Mouse (Mus musculus) ES-CJ7 (cell line): ENCODE measurements at regions not wholly inside any gene's neighbourhood (a gene's known extent, or its start where the extent isn't known, plus 50 kb on each side); places are given as distances from the start of the nearest gene placed in this dataset.
"Not testable (repeated sequence)": the region's sequence is repeated elsewhere in the genome, so short reads cannot be mapped to it uniquely, and the experiment has no call there.

Experiments
- DNase-seq: peaks from one replicate; pipeline ENCODE4 v3.0.0; 2011; ENCODE audit warnings: low read depth, low spot score

DNA sequence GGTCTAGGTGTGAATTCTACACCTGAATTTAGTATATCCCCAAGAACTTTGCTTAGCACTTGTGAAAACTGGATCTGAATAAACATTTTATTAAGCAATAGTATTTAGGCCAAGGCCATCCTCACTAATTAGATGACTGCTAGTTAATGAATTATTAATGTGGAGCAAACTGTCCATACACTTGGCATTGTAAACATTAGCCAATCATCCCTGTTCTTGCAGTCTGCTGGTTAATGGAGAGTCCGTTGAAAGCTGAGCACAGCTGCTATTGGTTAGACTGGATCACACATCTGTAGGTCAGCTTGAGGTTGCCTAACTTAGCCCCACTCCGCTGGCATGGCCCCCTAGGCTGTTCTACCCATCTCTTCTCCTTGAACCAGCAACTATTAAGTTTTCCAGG, 826.2 kb upstream of the 4930452B06Rik start:
- no peak for DNase-seq

DNA sequence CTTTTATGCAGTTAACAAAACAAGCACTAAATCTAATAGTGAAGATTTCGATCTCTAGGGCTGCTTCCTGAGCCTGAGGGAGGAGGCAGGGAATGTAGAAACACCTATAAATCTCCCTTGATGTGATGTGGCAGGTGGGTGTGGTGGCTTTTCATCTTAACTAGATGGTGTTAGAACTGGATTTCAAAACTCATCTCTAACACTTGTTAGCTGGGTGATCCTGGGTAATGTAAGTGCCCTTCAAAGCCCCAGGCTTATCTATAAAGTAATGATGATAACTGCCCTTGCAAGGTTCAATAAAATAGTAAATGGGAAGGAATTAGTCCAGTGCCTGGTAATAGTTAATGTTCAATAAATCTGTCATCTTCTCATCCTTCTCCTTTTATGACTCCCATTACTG, 822.5 kb upstream of the 4930452B06Rik start:
- DNase-seq = no peak

DNA sequence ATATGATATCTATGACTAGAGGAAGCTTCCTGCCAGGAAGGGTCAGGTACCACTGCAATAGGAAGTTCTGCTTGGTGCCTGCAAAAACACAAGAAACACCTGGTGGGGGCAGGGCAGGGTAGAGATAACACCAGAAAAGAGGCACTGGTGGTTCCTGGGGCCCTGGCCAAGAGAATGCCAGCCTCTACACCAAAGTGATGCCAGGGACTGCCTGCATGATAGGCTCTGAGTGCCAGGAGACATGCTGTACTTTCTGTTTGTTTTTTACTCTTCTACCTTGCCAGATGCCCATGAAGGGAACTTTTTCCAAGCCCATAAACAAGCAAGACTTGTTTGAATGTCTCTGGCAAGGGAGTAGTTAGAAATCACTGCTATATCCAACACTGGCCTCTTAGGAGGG, 812.9 kb upstream of the 4930452B06Rik start:
- DNase-seq = no peak

GRCm38 (mm10) chr14:9475169-9475568, 809.1 kb upstream of the 4930452B06Rik start:
- no peak for DNase-seq

DNA sequence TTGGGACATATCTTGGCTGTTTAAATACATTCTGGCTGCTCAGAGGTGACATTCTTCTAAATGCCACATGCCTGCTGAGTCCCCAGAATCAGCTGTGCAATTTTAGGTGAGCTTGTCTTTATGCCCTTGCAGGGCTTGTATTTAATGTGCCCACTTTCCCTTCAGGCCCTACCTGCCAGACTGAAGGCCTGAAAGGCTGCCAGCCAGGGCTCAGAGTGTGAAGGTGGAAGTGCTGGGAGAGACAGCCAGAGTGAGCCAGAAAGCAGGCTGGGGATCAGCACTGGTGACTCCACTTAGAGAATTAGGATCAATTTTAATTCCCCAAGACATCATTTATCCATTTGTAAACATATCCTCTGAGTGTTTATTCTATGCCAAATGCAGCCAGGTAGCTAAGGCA, 803.6 kb upstream of the 4930452B06Rik start:
- no peak for DNase-seq

GRCm38 (mm10) chr14:9468654-9469053, 802.6 kb upstream of the 4930452B06Rik start:
- no peak for DNase-seq

GRCm38 (mm10) chr14:9467690-9468458, 801.8 kb upstream of the 4930452B06Rik start:
- no peak for DNase-seq

DNA sequence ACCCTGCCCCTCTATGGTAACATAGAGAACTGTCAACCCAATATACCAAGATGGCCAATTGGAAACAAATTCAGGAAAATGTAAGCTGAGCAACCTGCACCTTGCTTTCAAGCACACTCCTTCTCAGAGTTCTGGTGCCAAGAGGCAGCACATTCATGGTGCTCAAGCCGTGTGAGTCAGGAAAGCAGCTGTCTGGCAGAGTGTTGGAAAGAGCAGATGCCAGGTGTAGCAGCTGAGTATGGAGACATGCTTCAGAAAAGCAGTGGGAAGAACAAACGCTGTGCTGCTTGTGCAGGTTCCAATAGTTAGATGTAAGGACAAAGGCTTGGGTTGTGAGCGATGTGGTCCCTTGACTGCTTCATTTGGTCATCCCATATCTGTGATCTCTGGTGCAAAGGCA, 794.0 kb upstream of the 4930452B06Rik start:
- DNase-seq = no peak

DNA sequence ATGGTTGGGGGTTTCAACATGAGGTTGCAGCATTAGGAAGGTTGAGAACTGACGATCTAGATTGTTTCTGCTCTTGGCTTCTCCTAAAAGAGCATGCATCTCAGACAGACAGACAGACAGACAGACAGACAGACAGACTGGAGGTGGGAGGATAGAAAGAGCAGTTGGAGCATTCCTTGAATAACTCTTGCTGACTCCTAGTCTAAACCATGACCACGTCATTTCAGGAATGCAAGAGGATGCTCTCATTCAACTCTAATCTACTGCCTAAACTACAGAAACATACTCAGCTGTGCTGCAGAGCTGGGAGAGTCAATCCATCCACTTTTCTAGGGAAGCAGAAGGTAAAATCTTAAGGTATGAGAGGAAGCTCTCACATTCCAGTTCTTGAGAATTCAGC, 792.8 kb upstream of the 4930452B06Rik start:
- DNase-seq = no peak

DNA sequence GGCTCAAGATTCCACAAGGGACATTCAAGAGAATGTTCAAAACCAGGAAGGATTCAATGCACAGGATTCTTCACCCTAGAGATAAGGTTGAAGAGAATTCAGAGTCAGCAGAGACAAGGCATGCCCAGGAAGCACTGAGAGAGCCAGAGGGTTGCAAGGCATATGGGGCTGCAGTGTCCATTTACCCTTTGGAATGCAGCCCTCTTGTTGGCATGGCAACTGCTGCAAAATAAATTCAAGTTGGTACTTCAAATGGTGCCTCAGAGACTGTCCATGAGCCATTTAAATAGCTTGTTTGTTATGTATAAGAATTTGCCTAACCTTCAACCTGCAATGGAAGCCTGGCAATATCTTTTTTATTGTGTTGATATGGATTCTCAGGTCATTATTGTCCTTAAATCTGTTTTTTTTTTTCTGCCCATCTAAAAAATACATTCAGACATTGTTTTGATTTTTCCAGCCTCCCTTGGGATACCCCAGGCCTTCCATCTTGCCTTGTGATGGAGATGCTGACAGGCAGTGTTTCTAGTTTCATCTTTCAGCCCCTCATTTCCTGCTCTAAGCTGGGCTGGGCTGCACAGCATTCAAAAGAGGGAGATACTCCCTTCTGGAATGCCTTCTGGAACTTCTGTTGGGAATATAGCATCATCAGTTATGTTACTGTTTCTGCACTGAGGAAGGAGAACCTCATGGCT, 791.9 kb upstream of the 4930452B06Rik start:
- no peak for DNase-seq

DNA sequence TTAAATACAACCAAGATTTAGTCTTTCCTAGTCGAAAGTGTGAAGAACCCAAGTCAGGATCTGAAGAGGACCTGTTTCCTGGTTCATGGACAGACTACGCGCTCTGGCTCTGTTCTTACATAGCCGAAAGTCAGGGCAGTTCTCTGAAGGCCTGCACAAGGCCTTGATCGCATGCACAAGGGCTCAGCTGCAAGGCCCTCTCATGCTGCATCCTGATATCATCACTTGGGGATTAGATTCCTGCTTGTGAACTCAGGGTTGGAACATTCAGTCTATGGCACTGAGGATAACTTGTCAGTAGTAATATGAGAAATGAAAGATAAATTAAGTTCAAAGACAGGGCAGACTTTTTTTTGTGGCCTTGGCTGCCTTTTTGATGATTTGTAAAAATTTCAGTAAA, 789.9 kb upstream of the 4930452B06Rik start:
- no peak for DNase-seq

GRCm38 (mm10) chr14:9449942-9450341, 783.9 kb upstream of the 4930452B06Rik start:
- no peak for DNase-seq

GRCm38 (mm10) chr14:9437896-9438295, 771.9 kb upstream of the 4930452B06Rik start:
- no peak for DNase-seq

GRCm38 (mm10) chr14:9435136-9435535, 769.1 kb upstream of the 4930452B06Rik start:
- no peak for DNase-seq

DNA sequence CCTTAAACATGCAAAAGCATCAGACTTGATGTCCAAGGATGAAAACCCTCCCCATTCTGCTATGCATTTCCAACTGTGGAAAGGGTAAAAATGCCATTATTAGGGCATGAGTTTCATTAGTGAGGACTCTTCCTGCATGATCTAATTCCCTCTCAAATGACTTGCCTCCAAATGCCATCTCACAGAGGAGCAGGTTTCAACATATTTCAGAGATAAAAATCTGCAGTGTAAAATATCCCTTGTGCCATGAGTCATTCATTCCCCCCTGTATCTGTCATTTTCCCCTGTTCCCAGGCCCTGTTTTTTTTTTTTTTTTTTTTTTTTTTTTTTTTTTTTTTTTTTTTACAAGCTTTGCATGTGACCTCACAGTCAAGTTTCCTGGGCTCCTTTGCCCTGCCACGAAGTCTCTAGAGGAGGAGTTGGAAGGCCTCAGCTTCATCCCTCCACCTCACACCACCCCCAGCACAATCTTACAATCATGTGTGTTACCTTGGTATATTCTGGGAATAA, 767.1 kb upstream of the 4930452B06Rik start:
- DNase-seq = no peak

GRCm38 (mm10) chr14:9431798-9432197, 765.8 kb upstream of the 4930452B06Rik start:
- no peak for DNase-seq

GRCm38 (mm10) chr14:9411822-9412403, 745.9 kb upstream of the 4930452B06Rik start:
- DNase-seq = no peak

GRCm38 (mm10) chr14:9403688-9404087, 737.6 kb upstream of the 4930452B06Rik start:
- DNase-seq = no peak

DNA sequence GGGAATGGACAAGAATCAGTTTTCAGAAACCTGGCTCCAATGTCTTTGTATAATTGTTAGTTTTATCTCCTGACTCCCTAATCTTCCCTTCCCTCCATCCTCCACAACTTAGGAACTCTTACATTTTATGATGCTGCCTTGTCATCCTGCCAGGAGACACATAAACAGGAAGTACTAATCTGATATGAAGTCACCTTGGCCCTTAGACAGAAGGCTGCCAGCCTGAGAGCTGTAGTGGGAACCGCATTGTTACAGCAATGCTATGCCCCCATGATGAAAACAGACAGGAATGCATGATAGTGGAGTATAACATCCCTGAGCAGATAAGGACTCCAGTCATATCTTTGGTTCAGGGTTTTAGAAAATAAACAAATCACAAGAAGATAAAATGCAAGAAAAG, 734.8 kb upstream of the 4930452B06Rik start:
- DNase-seq = no peak

DNA sequence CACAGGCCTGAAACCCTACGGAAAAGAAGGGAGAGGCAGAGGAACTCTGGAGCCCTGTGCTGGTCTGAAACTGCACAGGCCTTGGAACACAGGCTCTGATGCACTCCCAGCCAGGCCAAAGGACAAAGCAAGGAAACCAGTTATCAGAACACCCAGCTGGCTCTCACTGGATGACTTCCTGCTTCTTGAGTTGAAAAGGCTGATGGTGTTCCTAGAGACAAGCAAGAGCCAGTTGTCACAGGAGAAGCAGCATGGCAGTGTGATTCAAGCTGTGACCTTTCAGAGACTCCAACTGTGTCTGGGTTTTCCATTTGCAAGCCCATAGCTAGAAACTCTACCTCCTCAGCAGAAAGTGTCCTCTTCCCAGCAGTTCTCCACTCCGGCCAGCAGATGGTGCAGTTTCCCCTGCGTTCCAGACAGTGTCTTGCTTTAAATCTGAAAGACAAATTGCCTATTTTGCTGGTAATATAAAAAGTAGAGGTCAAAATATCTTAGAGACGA, 727.3 kb upstream of the 4930452B06Rik start:
- peak; percentile 83 for DNase-seq

GRCm38 (mm10) chr14:9389878-9390536, 724.0 kb upstream of the 4930452B06Rik start:
- not testable (repeated sequence) for DNase-seq

- no peak for DNase-seq
Observed at GRCm38 (mm10) chr14:9389180-9389579, 723.1 kb upstream of the 4930452B06Rik start.
